Mouse (Mus musculus) Patski (cell line): ENCODE results near the gene B2m. TPM values are rescaled to one million over a fixed set of nuclear protein-coding genes. Genes with fewer than 3 reads are reported as not detected.

ENCODE experiments used
- ATAC-seq: fragments of 100-300 bp; one replicate; pipeline ENCODE4 v1.8.0; 2021
- CTCF ChIA-PET: fragments of 350-600 bp; sonication (Branson Sonifier 250); formaldehyde crosslinking; loops from one replicate; lab custom pipeline; 2022; ENCODE audit warnings: inconsistent platforms; lab: Charles Lee
- POLR2A ChIA-PET: fragments of 350-600 bp; sonication (Branson Sonifier 250); formaldehyde crosslinking; loops from one replicate; lab custom pipeline; 2022; ENCODE audit warnings: antibody characterized with exemption, inconsistent platforms; lab: Charles Lee
- DNase-seq: peaks from one replicate; pipeline ENCODE4 v3.0.0-alpha.2; 2011; ENCODE audit warnings: low read depth, low spot score
- H3K27me3 ChIP-seq: fragments of 371-371 bp; one replicate; pipeline ENCODE4 v1.5.1; 2021
- CTCF ChIP-seq: fragments of 100-300 bp; IDR thresholded peaks from one replicate; pipeline ENCODE4 v1.5.1; 2021
- in situ Hi-C: fragments of 300-500 bp; cut with MboI; formaldehyde crosslinking; loops from 3 replicates; pipeline ENCODE4 v1.11.1; 2018; ENCODE audit warnings: low pct_unique_long_range_greater_than_20kb, mixed read lengths
- polyA plus RNA-seq: library from polyadenylated mRNA; unstranded; gene quantifications from one replicate; pipeline ENCODE4 v1.2.3, GENCODE M21; 2021

B2m gene
- polyA plus RNA-seq, 1 experiment from 2014 or later = 598 TPM

DNA sequence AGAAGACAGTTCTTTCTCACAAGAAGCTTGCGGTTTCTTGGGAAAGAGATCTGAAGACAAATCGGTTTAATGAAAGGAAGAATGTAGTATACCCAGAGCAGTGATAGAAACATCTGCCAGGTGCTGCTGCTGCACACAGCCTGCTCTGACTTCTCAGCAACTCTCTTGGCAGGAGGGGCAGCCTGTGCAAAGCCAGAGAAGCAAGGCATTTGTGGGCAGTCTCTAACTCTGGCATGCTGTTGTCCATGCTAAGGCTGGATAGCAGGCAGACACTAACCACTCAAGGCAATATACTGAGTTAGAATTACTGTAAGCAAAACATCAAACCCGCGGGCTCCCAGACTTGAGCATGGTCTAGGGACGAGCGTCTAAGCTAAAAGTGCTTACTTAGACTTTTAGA is 12.2 kb downstream of the B2m start:
- ChIA-PET POLR2A (no interaction called here), CTCF (interaction anchor here (0.9 to 1.4 kb wide), 4 partner anchors 8 to 132 kb away, joined by 3 to 7 read pairs (median 4); no protein-coding TSS in a partner anchor)
- DNase-seq (no peak), ATAC-seq (no peak)
- no peaks in the 10 kb centered on the region for H3K27me3 ChIP-seq
- no peak for TF ChIP-seq CTCF
- in situ Hi-C loops = loop anchor here (5.0 kb wide), 1 partner anchor 87 kb away; no protein-coding TSS in a partner anchor

GRCm38 (mm10) chr2:122160680-122161079 is 13.2 kb downstream of the B2m start, which contains the start of gene Trim69:
Trim69 (plus strand) TSS chr2:122160700.
- no peaks in the 10 kb centered on the region for H3K27me3 ChIP-seq
- ChIA-PET POLR2A (no interaction called here), CTCF (interaction anchor here (0.6 to 1.5 kb wide), 9 partner anchors 9 to 133 kb away, joined by 3 to 7 read pairs (median 3); partner anchors contain the start of gene Spg11)
- no peak for DNase-seq
- ATAC-seq = peak; percentile 82
- peak; percentile 81 for TF ChIP-seq CTCF
- in situ Hi-C loops = loop anchor here (5.0 kb wide), 1 partner anchor 88 kb away; no protein-coding TSS in a partner anchor

- H3K27me3 ChIP-seq = no peaks in the 10 kb centered on the region
- DNase-seq (no peak), ATAC-seq (peak; percentile 40)
- POLR2A ChIA-PET = interaction anchor here (0.5 kb wide), 2 partner anchors 62 to 180 kb away, joined by 3 to 4 read pairs; no protein-coding TSS in a partner anchor
- TF ChIP-seq CTCF = no peak
- in situ Hi-C loops = loop anchor here (5.0 kb wide), 1 partner anchor 89 kb away; no protein-coding TSS in a partner anchor
- CTCF ChIA-PET = interaction anchor here (0.6 to 1.5 kb wide), 5 partner anchors 10 to 205 kb away, joined by 3 to 4 read pairs (median 3); no protein-coding TSS in a partner anchor
Observed at GRCm38 (mm10) chr2:122161542-122161941, 14.1 kb downstream of the B2m start.

GRCm38 (mm10) chr2:122162529-122162928 is 15.0 kb downstream of the B2m start:
- ATAC-seq (no peak), DNase-seq (no peak)
- in situ Hi-C loops = loop anchor here (5.0 kb wide), 1 partner anchor 90 kb away; no protein-coding TSS in a partner anchor
- no peak for TF ChIP-seq CTCF
- POLR2A ChIA-PET = no interaction called here
- CTCF ChIA-PET = interaction anchor here (1.5 kb wide), 1 partner anchor 98 kb away, joined by 3 read pairs; no protein-coding TSS in a partner anchor
- H3K27me3 ChIP-seq = no peaks in the 10 kb centered on the region

GRCm38 (mm10) chr2:122163430-122164195 is 16.1 kb downstream of the B2m start:
- ChIA-PET POLR2A (interaction anchor here (0.6 kb wide), 1 partner anchor 1041 kb away, joined by 3 read pairs; no protein-coding TSS in a partner anchor), CTCF (interaction anchor here (1.5 kb wide), 1 partner anchor 99 kb away, joined by 3 read pairs; no protein-coding TSS in a partner anchor)
- no peak for TF ChIP-seq CTCF
- in situ Hi-C loops = loop anchor here (5.0 kb wide), 1 partner anchor 91 kb away; no protein-coding TSS in a partner anchor
- ATAC-seq (no peak), DNase-seq (no peak)
- no peaks in the 10 kb centered on the region for H3K27me3 ChIP-seq

- no peaks in the 10 kb centered on the region for H3K27me3 ChIP-seq
- DNase-seq (no peak), ATAC-seq (no peak)
- POLR2A ChIA-PET = interaction anchor here (0.6 kb wide), 3 partner anchors 80 to 1042 kb away, joined by 3 read pairs; no protein-coding TSS in a partner anchor
- CTCF ChIA-PET = interaction anchor here (1.5 kb wide), 1 partner anchor 100 kb away, joined by 3 read pairs; no protein-coding TSS in a partner anchor
- in situ Hi-C loops = loop anchor here (5.0 kb wide), 1 partner anchor 92 kb away; no protein-coding TSS in a partner anchor
- TF ChIP-seq CTCF = no peak
Observed at GRCm38 (mm10) chr2:122164293-122164692, 16.8 kb downstream of the B2m start.

DNA sequence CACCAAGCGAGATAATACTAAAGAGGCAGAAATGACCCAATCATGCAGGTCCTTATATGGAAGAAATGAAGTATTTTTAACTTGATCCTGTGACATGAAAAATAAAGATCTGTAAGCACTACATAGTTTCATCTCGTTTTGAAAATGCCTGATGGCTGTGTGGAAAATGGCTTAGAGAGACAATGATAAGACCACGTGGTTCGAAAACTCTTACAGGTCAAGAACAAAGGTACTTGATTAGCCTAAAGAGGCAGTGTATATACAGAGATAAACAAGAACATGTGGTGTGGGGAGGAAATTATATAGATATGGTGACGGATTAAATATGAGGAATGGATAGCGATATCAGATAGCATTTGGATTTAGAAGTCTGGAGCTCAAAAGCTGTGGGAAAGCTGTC is 23.8 kb downstream of the B2m start:
- no peak for TF ChIP-seq CTCF
- no peaks in the 10 kb centered on the region for H3K27me3 ChIP-seq
- ATAC-seq (no peak), DNase-seq (no peak)
- ChIA-PET CTCF (interaction anchor here (1.0 kb wide), 1 partner anchor 10 kb away, joined by 4 read pairs; the partner anchor contains the start of gene Trim69), POLR2A (no interaction called here)
- in situ Hi-C loops = no loop called here

- POLR2A ChIA-PET = no interaction called here
- TF ChIP-seq CTCF = no peak
- ATAC-seq = no peak
- in situ Hi-C loops = no loop called here
- CTCF ChIA-PET = interaction anchor here (1.0 kb wide), 1 partner anchor 11 kb away, joined by 4 read pairs; the partner anchor contains the start of gene Trim69
- H3K27me3 ChIP-seq = no peaks in the 10 kb centered on the region
- DNase-seq = no peak
Observed at GRCm38 (mm10) chr2:122172188-122172587, 24.7 kb downstream of the B2m start.

GRCm38 (mm10) chr2:122180051-122180822 is 32.8 kb downstream of the B2m start:
- in situ Hi-C loops = no loop called here
- no peak for ATAC-seq
- ChIA-PET POLR2A (no interaction called here), CTCF (interaction anchor here (1.2 kb wide), 1 partner anchor 28 kb away, joined by 4 read pairs; no protein-coding TSS in a partner anchor)
- H3K27me3 ChIP-seq = no peaks in the 10 kb centered on the region
- no peak for DNase-seq
- TF ChIP-seq CTCF = no peak

GRCm38 (mm10) chr2:122185086-122185485 is 37.6 kb downstream of the B2m start:
- in situ Hi-C loops = no loop called here
- no peak for DNase-seq
- ChIA-PET POLR2A (no interaction called here), CTCF (no interaction called here)
- H3K27me3 ChIP-seq = peaks cover 2% of the 10 kb centered on the region
- no peak for TF ChIP-seq CTCF
- ATAC-seq = no peak
